Mouse (Mus musculus): Measurements from ENCODE around the gene Napsa.

Gene Napsa

DNA sequence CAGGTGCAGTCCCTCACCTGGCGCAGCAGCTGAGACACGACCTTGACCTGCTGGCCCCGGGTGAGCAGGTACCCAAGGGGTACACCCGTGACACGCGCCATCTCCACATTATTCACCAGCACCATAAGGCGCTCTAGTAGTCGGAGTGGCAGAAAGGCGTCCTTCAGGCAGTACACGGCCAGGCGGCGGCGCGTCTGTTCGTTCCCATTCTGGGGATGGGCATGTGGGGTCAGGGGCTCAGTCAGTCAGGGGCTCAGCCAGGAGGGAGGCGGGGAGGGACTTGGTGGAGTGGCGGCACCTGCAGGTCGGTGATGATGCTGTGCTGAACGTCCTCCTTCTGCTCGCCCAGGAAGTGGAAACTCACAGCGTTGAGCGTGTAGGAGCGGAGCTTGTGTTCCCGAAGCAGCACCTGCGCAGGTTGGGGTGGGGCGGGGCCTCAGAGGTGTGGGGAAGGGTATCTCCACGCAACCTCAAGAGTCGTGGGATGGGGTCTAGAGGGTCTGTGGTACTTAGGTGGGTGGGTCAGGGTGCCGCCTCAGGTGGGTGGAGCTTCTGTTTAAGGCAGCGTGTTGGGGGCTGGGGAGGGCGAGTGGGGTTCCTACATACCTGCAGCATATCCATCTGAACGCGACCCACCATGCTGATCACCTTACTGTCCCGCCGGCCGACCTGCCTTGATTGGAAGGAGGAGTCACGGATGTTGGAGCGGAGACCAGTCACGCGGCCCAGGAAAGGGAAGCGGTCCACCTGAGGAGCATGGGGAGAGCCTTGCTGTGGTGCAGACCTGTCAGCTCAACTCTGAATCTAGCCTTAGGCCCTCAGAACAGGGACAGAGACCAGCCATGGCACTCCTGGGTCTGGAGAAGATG, 33.2 kb upstream of the Napsa start:
- no peak for DNase-seq (ENCODE audit: inconsistent ontology term)

DNA sequence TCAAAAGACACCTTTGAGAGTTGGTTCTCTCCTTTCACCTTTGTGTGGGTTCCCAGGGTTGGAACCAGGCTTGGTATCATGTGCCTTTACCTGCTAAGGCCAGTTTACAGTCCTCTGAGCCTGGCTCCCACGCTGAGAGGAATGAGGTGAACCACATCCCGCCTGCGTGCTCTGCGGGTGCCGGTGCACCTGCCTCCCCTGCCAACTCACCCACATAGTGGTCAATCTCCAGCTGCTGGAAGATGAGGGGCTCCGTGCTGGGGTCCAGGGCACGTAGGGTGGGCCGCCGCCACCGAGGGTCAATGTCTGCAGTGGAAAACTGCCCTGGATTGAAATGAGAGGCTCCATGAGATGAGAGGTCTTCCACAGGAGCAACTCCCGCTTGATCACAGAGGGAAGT, 29.6 kb upstream of the Napsa start:
- no peak for DNase-seq (ENCODE audit: inconsistent ontology term)

DNA sequence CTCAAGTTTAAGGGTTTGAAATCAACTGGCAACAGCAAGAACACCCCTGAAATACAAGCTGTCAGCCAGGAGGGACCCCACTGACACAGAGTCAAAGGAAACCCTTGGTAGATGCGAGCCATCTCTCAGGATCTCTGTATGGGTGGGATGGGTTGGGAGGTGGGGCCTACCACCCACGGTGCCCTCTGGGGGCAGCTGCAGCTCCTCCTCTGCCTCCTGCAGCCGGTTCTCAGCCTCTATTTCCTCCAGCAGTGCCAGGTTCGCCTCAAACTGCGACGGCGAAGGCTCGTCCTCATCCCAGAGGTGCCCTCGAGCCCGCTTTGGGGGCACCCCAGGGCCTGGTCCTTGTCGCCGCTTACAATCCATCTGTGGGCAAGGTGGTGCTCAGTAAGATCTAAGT, 29.1 kb upstream of the Napsa start:
- no peak for DNase-seq (ENCODE audit: inconsistent ontology term)

DNA sequence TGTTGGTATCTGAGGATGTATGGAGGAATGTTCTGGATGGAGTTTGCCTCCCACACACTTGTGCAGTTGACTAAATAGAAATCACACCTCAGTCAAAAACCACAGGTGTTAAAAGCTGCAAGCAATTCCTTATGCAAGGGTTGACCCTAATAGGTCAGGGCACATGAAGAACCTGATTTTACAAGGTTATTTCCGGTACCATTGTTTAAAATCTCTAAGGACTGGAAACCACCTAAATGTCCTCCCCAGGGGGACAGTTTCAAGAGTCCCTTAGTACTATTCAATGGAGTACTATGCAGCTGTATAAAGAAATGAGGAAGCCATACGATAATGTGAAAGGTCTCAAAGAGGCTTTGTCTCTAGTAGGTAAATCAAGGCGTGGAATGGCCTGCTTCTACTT, 25.9 kb upstream of the Napsa start:
- no peak for DNase-seq (ENCODE audit: inconsistent ontology term)

DNA sequence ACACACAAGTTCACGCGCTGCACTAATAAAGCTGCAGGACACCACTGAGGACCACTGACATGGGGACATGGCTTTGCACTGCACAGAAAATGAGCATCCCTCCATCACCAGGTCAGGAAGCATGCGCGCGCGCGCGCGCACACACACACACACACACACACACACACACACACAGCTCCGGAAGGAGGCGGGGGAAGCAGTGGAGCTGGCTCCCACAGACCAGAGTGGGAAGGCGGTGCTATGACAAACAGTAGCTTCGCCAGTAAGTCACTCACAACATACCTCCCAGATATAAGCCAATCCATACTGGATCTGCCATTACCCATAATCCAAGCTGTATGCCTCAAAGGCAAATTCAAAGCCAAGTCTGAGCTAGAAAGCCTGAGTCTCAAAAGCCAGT, 25.1 kb upstream of the Napsa start:
- DNase-seq (ENCODE audit: inconsistent ontology term), result no peak

DNA sequence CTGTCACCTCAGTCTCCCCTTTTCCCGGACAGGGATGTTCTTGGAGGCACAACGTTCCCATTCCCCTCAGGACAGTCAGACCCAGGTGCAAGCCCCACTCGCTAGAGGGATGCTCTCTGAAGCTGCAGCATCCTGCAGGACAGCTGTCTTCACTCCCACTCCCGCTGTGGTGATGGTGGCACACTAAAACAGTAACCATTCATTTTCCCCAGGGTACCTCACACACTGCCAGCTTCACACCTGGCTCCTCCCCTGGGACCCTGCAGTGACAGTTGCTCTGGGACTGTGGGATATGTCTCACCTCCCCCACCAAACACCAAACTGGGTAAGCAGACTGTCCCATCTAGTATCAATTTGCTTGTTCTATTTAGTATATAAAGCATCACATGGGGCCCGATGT, 24.5 kb upstream of the Napsa start:
- DNase-seq (ENCODE audit: inconsistent ontology term), result no peak

DNA sequence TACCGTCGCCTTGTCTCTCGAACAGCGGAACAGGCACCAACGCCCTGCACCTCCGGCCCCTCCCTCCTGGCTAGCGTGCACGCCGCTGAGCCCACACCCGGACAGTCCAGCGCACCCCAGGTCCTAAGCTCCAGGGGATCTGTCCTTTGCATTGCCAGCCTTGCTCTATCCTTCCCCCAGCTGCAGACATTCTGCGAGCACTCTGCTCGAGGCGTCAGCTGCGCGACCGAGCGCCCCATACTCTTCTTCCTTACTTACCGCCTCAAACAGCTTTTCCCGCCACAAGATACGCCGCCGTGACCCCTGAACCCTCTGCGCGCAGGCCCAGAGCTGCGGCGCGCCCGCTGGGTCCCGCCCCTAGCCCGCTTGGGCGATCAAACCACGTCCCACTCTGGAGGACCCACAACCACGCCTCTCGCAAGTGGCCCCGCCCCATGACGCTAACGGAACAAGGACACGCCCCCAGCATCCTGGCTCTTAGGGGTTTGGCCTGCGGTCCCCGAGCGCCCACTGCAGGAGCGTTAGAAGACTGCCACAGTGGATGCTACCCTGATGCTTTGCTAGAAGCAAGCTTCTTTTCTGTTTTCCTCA, 23.6 kb upstream of the Napsa start, which contains the start of gene Pold1:
Pold1 (minus strand) TSS at position 353 of the 591 bp plus-strand sequence.
- peak; percentile 100 for DNase-seq (ENCODE audit: inconsistent ontology term)

DNA sequence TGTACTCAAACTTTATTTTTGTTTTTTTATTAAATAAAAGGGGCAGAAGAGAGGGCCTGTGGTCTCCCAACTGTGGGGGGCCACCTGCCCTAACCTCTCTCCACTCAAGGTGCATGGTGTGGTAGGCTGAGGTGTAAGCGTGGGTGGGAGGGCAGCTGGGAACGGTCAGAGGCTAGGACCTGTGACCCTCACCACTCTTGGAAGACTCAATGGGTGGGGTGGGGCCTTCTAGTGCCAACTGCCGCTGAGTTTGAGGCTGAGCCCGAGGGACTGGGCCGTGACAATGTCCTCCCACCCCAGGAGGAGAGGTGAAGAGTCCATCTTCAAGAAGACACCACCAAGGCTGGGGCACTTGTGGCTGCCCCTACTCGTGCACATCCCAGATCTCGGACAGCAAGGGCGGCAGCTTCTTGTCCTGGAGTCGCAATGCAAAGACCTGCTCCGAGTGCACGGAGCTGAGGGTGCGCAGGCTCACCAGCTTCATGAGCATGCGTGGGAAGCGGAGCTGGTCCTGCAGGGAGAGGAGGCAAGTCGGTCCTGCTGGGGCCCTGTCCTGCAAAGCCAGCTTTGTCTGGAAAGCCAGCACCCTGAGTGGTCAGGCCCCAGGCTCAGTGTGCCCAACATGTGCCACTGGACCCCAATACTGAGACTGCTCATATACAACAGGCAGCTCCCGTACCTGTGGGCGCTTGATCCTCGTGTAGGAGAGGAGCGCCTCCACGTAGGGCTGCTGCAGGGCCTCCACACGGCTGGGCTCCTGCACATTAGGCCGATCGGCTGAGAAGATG, 22.4 kb upstream of the Napsa start:
- DNase-seq (ENCODE audit: inconsistent ontology term), result no peak

DNA sequence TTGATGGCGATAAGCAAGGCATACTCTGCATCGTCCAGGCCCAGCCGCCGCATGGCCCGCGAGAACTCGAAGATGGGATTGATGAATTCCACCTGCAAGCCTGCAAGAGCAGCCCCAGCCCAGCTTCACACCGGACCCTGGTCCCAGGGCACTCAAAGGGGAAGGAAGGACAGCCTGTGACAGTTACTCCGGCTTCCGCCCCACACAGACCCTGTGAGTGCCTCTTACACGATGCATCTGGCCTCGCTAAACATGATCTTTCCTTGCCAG, 21.8 kb upstream of the Napsa start:
- no peak for DNase-seq (ENCODE audit: inconsistent ontology term)

DNA sequence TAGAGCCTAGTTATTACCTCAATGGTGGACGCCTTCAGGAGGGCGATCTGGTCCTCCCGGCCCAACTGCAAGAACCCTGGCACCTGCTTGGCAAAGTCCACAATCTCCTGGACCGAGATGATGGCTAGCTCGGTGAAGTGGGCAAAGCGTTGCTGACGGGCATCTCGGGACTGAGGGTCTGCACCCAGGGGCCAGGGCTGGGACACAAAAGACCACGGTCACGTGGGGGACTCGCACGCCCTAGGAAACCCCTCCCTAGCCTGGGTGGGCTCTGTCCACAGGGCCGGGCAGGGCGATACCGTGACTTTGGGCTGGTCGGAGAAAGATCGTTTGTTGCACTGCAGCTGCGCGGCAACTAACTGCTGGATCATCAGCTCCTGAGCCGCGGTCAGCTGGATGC, 20.9 kb upstream of the Napsa start:
- no peak for DNase-seq (ENCODE audit: inconsistent ontology term)

DNA sequence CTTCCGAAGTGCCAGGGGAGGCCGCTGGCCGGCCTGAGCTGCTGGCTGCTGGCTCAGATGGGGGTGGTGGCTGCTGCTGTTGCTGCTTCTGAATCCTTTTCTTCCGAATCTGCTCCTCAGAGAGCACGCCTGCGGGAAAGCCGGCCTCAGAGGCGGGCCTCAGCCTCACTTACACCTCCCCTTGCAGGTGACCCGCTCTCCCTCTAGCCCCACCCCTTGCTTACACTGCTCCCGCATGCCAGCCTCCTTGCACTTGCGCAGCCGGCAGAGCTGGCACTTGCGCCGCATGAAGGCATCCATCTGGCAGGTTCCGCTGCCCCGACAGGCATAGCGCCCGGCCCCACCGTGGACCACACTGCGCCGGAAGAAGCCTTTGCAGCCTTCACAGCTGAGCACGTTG, 20.4 kb upstream of the Napsa start:
- DNase-seq (ENCODE audit: inconsistent ontology term), result no peak

DNA sequence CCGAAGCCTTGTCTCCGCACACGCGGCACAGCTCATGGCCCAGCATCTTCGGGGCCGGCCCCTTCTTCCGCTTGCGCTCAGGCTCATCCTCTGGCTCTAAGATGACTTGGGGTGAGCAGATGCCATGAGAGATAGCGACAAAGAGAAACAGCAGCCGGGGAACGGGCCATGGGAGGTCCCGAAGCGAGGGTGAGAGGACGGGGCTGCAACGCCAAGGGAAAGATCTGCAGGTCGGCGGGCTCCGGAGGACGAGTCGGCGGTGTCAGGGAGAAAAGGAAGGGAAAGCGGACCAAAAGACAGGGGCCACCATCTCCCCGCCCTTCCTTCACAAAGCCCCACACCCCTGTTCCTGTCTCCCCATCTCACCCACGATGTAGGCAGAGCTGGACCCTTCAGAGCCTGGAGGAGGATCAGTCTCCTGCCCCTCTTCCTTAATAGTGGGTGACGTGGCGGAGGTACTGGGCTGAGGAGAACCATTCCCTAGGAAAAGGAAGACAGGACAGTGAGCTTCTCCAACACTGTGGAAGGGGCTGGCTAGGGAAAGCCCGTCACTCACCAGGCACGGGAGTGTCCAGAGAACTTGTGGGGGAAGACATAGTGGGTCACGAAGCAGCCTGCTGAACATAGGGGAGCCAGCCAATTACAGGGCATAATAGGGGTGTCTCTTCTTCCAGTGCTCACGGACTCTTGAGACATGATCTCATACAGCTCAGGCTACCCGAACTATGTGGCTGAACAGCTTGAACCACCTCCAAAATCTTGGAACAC, 19.9 kb upstream of the Napsa start:
- no peak for DNase-seq (ENCODE audit: inconsistent ontology term)

DNA sequence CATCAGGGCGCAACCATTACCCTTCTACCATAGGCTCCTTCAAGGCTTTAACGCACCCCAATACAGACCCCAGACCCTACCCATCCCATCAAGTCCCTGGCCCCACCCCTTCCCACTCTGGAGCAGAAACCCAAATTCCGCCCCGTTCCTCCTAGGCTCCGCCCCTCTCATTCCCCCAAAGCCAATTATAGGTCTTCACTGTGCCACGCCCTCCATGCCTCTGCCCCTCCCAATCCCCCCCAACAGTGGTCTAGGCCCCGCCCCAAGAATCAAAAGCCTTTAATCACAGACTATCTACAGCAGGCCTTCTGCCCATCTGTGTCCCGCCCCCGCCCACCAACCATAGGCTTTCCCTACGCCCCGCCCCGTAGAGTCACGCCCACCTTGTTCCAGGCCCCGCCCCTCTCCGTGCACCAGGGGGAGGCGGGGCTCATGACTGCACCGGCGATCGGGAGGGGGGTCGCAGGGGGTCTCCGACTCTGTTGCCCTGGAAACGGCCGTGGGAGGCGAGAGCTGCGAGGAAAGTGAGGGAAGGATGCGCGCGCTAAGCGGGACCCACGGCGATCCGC, 18.9 kb upstream of the Napsa start:
- DNase-seq (ENCODE audit: inconsistent ontology term), result peak; percentile 98

DNA sequence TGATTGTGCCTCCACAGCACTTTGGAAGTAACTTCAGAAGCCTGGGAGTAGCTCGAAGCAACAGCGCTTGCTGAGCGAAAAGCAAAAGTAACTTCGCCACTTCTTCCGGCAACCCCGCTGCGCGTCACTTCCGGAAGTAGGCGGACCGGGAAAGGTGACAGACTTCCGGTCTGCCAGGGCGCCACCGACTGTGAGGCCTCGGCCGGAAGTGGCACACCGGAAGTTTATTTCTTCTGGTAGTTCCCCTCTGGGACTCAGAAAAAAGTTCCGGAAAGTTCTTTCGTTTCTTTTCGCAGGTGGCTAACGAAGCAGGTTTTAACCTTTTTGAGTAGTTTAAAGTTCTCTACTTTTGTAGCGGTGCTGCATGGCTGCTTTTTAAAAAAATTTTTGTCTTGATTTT, 18.4 kb upstream of the Napsa start, which contains the start of gene Nr1h2:
Nr1h2 (minus strand) TSS at position 126 of the 400 bp plus-strand sequence.
- peak; percentile 94 for DNase-seq (ENCODE audit: inconsistent ontology term)

DNA sequence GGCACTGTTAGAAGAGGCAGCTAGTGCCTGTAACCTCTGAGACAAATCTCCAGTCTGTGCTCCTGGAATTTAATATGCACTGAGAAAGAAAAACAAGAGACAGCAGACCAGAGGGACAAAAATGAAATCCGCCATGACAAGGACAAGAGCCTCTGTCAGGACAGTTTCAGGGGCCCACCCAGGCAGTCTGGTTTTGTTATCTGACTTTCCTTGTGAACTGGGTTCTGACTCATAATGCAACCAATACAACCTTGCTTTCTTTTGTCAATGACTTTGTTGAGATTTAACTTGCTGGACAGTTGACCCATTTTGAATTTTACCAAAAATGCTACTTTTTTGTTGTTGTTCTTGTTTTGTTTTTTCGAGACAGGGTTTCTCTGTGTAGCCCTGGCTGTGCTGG, 14.6 kb upstream of the Napsa start:
- DNase-seq (ENCODE audit: inconsistent ontology term), result no peak

DNA sequence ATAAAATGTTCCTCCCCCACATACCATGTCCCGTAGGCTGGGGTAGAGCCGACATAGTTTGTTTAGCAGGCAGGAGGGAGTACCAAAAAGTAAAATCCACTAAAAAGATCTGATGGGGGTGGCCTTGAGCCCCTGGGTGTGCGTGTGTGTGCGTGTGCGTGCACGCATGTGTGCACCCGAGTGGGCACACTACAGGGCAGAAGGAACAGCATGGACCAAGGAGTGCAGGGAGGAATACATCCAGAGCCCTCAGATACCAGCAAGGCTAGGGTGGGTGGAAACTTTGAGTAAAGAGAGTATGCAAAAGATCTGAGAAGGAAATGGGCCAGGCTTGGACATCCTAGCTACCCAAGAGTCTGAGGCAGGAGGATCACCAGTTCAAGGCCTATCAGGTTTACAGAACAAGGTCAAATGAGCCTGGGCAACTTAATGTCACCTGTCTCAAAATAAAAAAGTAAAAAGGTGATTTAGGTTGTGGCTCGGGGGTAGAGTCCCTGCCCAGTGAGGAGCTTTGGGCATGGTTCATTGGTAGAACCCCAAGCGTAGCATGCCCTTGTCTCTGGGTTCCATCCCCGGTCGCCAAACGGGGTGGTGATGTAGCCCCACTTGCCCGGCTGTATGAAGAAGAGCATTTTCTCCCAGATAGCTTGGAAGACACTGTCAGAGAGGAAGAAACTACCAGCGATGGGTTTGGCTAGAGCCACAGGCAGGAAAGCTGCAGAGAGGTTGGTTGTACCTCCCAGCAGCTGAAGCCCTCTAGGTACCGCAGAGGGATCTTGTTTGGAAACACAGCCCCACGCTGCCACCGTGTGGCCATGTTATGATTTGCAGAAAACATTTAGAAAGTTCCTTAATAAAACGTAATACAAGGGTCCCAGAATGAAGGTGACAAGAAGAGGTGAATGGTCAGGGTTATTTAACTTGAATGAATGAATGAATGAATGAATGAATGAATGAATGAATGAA, 11.5 kb upstream of the Napsa start:
- DNase-seq (ENCODE audit: inconsistent ontology term), result peak; percentile 52

DNA sequence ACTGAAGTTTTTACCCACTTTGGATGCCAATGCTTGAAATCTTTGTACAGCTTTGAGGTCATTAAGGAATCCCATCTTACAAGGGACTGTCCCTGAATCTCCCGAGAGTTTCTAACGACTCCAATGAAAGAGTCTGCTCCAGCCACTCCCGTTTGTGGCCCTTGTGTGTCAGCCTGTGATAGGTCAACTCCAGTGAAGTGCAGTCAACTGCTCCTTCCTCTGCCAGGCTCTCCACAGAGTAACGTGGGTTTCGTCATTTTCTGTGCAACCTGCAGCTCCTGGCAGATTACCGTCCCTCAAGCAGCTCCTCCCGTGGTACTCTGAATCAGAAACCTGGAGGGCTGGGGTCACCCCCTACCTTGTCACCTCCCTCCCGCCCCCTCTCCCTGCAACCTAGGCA, 8.9 kb upstream of the Napsa start:
- DNase-seq (ENCODE audit: inconsistent ontology term), result no peak

DNA sequence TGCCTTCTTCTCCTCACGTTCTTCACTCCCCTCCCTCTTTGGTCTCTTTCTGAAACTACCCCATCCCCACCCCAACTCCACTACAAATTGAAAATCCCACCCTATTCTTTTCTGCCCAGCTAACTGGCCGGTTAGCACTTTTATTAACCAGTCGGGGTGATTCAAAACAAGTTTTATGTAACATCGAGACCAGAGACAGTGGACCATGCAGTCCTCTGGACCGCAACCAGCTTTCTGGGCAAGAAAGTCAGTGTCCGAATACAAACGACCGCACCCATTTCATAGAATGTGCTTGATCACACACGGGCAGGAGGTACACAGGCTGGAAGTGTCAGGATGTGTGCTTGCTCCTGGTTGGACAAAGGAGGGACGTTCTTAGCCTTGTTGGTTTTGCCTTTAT, 7.7 kb upstream of the Napsa start:
- no peak for DNase-seq (ENCODE audit: inconsistent ontology term)

DNA sequence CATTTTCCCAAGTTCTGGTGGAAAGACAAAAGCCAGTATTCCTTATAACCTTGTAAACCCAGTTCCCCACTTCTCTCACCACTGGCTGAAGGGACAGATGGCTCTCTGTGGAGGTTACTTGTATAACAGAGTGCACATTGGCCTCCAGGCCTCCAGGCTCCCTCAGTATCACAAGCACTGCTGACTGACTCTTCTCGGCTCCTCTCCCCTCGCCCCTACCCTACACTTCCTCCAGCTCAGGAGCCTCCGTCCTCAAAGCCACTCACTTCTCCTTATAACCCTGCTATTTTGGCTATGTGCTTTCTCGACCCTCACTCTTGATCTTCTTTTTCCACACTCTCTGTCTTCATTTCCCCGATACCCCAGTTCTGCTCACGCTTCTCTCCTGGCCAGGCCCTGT, 6.8 kb upstream of the Napsa start:
- no peak for DNase-seq (ENCODE audit: inconsistent ontology term)

DNA sequence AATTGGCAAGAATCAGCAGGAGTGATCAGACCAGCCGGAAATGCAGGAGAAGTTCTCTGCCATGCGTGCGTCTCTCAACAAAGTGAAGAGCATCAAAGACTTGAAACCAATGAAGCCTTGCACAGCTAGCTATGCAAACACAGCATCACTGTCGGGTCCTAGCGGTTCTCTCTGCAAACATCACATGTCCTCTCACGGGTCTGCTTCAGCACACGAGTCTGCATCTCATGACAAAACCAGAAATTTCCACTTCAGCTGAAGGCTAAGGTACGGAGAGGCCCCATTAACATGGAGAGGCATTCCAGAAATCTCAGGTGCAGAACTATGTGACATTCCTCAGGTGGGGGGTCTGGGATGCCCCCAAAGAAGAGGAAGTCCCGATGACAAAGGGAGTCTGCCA, 3.4 kb upstream of the Napsa start:
- DNase-seq (ENCODE audit: inconsistent ontology term), result no peak

DNA sequence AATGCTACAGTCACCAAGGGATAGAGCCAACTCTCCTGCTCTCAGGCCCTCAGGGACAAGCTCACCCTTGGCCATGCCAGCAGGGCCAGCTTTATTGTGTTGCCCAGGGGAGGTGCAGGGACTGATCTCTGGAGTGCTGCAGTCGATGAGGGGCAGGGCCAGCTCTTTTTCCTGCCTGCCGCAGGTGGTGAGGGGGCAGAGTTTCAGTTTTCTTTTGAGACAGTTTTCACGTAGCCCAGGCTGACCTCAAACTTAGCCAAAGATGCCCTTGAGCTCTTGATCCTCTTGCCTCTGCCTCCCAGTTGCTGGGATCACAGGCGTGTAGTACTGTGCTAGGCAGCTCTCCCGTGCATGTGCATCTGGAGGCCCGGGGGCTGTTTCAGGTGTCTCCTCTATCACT, 1.2 kb upstream of the Napsa start:
- no peak for DNase-seq (ENCODE audit: inconsistent ontology term)

Data from Muller cell, postnatal 12 days (primary cell).